Mouse (Mus musculus) monocyte, adult 59 days (primary cell): ENCODE results near the gene Hhipl1. TPM values are rescaled to one million over a fixed set of nuclear protein-coding genes. Genes with fewer than 3 reads are reported as not detected.

Source experiments
- total RNA-seq, 2 experiments: library from RNA; stranded (reverse); gene quantifications; one replicate each; pipeline ENCODE4 v1.2.4; 2023

Hhipl1 gene
- not detected for total RNA-seq

GRCm38 (mm10) chr12:108305812-108306794, at the start of gene Hhipl1:
Gene Hhipl1, plus strand, starts transcription at chr12:108306270.

GRCm38 (mm10) chr12:108274661-108275507, 31.2 kb upstream of the Hhipl1 start, which contains the start of gene Ccdc85c:
Gene Ccdc85c, minus strand, starts transcription at chr12:108275425.

GRCm38 (mm10) chr12:108333895-108334445, 27.9 kb downstream of the Hhipl1 start, which contains the start of gene Cyp46a1:
Gene Cyp46a1, plus strand, starts transcription at chr12:108334381.

DNA sequence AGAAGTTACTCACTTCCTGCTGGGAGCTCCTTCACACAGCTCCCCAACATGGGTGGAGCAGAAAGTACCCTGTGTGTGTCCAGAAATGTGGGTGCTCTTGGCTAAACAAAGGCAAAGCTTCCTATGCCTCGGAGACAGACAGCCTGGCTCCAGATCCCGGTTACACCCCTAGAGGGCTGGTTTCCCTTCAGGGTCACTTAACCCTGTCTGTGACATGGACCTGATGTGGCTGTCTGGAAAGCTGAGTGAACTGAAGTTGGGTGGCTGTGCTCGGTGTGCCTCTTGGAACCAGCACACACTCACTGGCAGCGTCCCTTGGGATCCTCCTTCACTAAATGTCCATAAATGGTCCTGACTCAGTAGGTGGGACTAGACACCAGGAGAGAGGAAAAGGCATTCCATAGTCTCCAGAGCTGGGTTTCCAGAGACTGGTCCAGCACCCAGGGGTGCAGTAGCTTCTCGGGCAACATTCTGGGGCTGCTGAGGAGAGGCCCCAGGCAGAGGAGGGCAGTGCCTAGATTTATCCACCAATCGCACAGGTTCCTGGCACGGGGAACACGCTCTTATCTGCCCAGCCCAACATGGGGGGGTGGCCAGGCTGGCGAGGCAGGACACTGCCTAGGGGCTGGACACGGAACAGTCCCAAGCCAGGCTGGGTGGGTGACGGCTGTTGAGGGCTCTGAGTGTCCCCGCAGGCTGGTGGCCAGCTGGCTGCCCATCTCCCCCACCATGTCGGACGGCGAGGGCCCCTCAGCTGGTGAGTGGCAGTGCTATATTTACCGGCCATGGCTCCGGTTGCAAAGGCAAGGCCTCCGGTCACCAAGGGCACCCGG, 64.7 kb downstream of the Hhipl1 start, which contains the start of gene Eml1:
Gene Eml1, plus strand, starts transcription at position 362 of the 833 bp plus-strand sequence.

Other genes with a start within 250 kb of the Hhipl1 start
- gene Setd3, start 127.0 kb upstream of the Hhipl1 start, total RNA-seq: 10 to 100 TPM; 62.9 to 63.8 TPM
- 10 to 100 TPM; 66.6 to 68.2 TPM for gene Ccnk, start 126.7 kb upstream of the Hhipl1 start, total RNA-seq
- under 1 TPM; 0.29 to 0.43 TPM for gene Ccdc85c, start 30.8 kb upstream of the Hhipl1 start, total RNA-seq
- gene Cyp46a1, start 28.1 kb downstream of the Hhipl1 start, total RNA-seq: not detected
- gene Eml1, start 64.7 kb downstream of the Hhipl1 start, total RNA-seq: under 1 TPM in 1 of 2 experiments, not detected in 1; 0.27 TPM
- gene Evl, start 248.4 kb downstream of the Hhipl1 start, total RNA-seq: 100 to 1,000 TPM; 369 to 377 TPM